Mouse (Mus musculus): ENCODE data around the gene Hoxa3. TPM values are rescaled to one million over a fixed set of nuclear protein-coding genes. Genes with fewer than 3 reads are reported as not detected.
A peak's percentile ranks its signal among the peaks of the same experiment; 100 is the strongest.

Gene Hoxa3
- polyA plus RNA-seq, 1 experiment from 2014 or later, result 3.7 TPM

GRCm38 (mm10) chr6:52200073-52200750 is 12.9 kb downstream of the Hoxa3 start:
- H3K4me3 ChIP-seq, result 0 out of 2 replicates have a peak overlapping the region, but pooled peaks have one; percentile 18

GRCm38 (mm10) chr6:52197271-52197670 is 15.9 kb downstream of the Hoxa3 start:
- under 1% methylated on average over 10 of the region's 10 CpGs for WGBS
- H3K4me3 ChIP-seq, result no peak overlapping the region
- peak; percentile 73 for DNase-seq (ENCODE audit: low spot score)
- H3K27ac ChIP-seq, result no peak overlapping the region
- no peaks in the 10 kb centered on the region for H3K36me3 ChIP-seq
- H3K9me3 ChIP-seq, result no peaks in the 10 kb centered on the region
- peaks cover under 1% of the 10 kb centered on the region; the same call in 1 of the 2 replicates for H3K4me1 ChIP-seq
- peaks cover 100% of the 10 kb centered on the region for H3K27me3 ChIP-seq (ENCODE audit: insufficient read depth, poor library complexity, severe bottlenecking)

More at GRCm38 (mm10) chr6:52200073-52200750, 12.9 kb downstream of the Hoxa3 start:
- H3K4me1 ChIP-seq, result peaks cover 16% of the 10 kb centered on the region
- WGBS, result 3% methylated on average over 30 of the region's 30 CpGs
- no peaks in the 10 kb centered on the region for H3K9me3 ChIP-seq
- no peaks in the 10 kb centered on the region for H3K36me3 ChIP-seq
- H3K27ac ChIP-seq, result peak overlapping the region; percentile 11; the same call in 1 of the 2 replicates
- H3K27me3 ChIP-seq (ENCODE audit: insufficient read depth, poor library complexity, severe bottlenecking), result peaks cover 100% of the 10 kb centered on the region
- no peak for DNase-seq (ENCODE audit: low spot score)

- DNase-seq (ENCODE audit: low spot score), result no peak
- H3K4me3 ChIP-seq, result no peak overlapping the region
- H3K27ac ChIP-seq, result no peak overlapping the region
- no peaks in the 10 kb centered on the region for H3K36me3 ChIP-seq
- WGBS, result 3% methylated on average over 9 of the region's 9 CpGs
- peaks cover 100% of the 10 kb centered on the region for H3K27me3 ChIP-seq (ENCODE audit: insufficient read depth, poor library complexity, severe bottlenecking)
- peaks cover 5% of the 10 kb centered on the region; the same call in 1 of the 2 replicates for H3K4me1 ChIP-seq
- H3K9me3 ChIP-seq, result no peaks in the 10 kb centered on the region
Observed at GRCm38 (mm10) chr6:52196811-52197210, 16.3 kb downstream of the Hoxa3 start.

- Histone ChIP-seq H3K9me3 (no peaks in the 10 kb centered on the region), H3K4me1 (peaks cover 15% of the 10 kb centered on the region), H3K4me3 (no peak overlapping the region), H3K27ac (no peak overlapping the region), H3K36me3 (no peaks in the 10 kb centered on the region), H3K27me3 (ENCODE audit: insufficient read depth, poor library complexity, severe bottlenecking) (peaks cover 100% of the 10 kb centered on the region)
- no peak for DNase-seq (ENCODE audit: low spot score)
- WGBS, result 2% methylated on average over 10 of the region's 10 CpGs
Observed at GRCm38 (mm10) chr6:52194690-52195089, 18.4 kb downstream of the Hoxa3 start.

- Histone ChIP-seq H3K36me3 (no peaks in the 10 kb centered on the region), H3K27me3 (ENCODE audit: insufficient read depth, poor library complexity, severe bottlenecking) (peaks cover 100% of the 10 kb centered on the region), H3K4me1 (peaks cover 15% of the 10 kb centered on the region), H3K4me3 (peak overlapping the region; percentile 61), H3K27ac (peak overlapping the region; percentile 73), H3K9me3 (no peaks in the 10 kb centered on the region)
- peak; percentile 82 for DNase-seq (ENCODE audit: low spot score)
- under 1% methylated on average over 39 of the region's 55 CpGs for WGBS
Observed at GRCm38 (mm10) chr6:52191860-52192550, 21.1 kb downstream of the Hoxa3 start.

- Histone ChIP-seq H3K27ac (peak within 1 kb of the TSS; percentile 83), H3K9me3 (no peaks in the 10 kb centered on the region), H3K36me3 (no peaks in the 10 kb centered on the region), H3K4me3 (peak within 1 kb of the TSS; percentile 61), H3K27me3 (ENCODE audit: insufficient read depth, poor library complexity, severe bottlenecking) (peaks cover 100% of the 10 kb centered on the region), H3K4me1 (peaks cover 15% of the 10 kb centered on the region)
- WGBS, result 2% methylated on average over 97 of the region's 102 CpGs
- DNase-seq (ENCODE audit: low spot score), result peak; percentile 76
Observed at GRCm38 (mm10) chr6:52190906-52191810, 22.0 kb downstream of the Hoxa3 start, which contains the start of gene Hoxa4. TSS of gene Hoxa4 (minus strand) at chr6:52191753.

GRCm38 (mm10) chr6:52190410-52190809 is 22.7 kb downstream of the Hoxa3 start:
- under 1% methylated on average over 23 of the region's 23 CpGs for WGBS
- H3K4me3 ChIP-seq, result peak overlapping the region; percentile 61
- 0 out of 2 replicates have a peak overlapping the region, but pooled peaks have one; percentile 83 for H3K27ac ChIP-seq
- peaks cover 100% of the 10 kb centered on the region for H3K27me3 ChIP-seq (ENCODE audit: insufficient read depth, poor library complexity, severe bottlenecking)
- H3K9me3 ChIP-seq, result no peaks in the 10 kb centered on the region
- peaks cover 15% of the 10 kb centered on the region for H3K4me1 ChIP-seq
- peak; percentile 77 for DNase-seq (ENCODE audit: low spot score)
- no peaks in the 10 kb centered on the region for H3K36me3 ChIP-seq

GRCm38 (mm10) chr6:52189909-52190308 is 23.2 kb downstream of the Hoxa3 start:
- Histone ChIP-seq H3K36me3 (no peaks in the 10 kb centered on the region), H3K4me1 (peaks cover 15% of the 10 kb centered on the region), H3K27ac (0 out of 2 replicates have a peak overlapping the region, but pooled peaks have one; percentile 83), H3K27me3 (ENCODE audit: insufficient read depth, poor library complexity, severe bottlenecking) (peaks cover 100% of the 10 kb centered on the region), H3K9me3 (no peaks in the 10 kb centered on the region), H3K4me3 (peak overlapping the region; percentile 61; the same call in 1 of the 2 replicates)
- WGBS, result 5% methylated on average over 8 of the region's 8 CpGs
- no peak for DNase-seq (ENCODE audit: low spot score)

GRCm38 (mm10) chr6:52189172-52189591 is 24.0 kb downstream of the Hoxa3 start:
- Histone ChIP-seq H3K4me1 (peaks cover 19% of the 10 kb centered on the region), H3K4me3 (no peak overlapping the region), H3K27ac (no peak overlapping the region), H3K27me3 (ENCODE audit: insufficient read depth, poor library complexity, severe bottlenecking) (peaks cover 100% of the 10 kb centered on the region), H3K36me3 (no peaks in the 10 kb centered on the region), H3K9me3 (no peaks in the 10 kb centered on the region)
- 9% methylated on average over 5 of the region's 5 CpGs for WGBS
- DNase-seq (ENCODE audit: low spot score), result no peak

- Histone ChIP-seq H3K4me3 (no peak overlapping the region), H3K4me1 (peaks cover 11% of the 10 kb centered on the region), H3K27me3 (ENCODE audit: insufficient read depth, poor library complexity, severe bottlenecking) (peaks cover 100% of the 10 kb centered on the region), H3K9me3 (no peaks in the 10 kb centered on the region), H3K27ac (no peak overlapping the region), H3K36me3 (no peaks in the 10 kb centered on the region)
- DNase-seq (ENCODE audit: low spot score), result no peak
- WGBS, result 5% methylated on average over 1 of the region's 1 CpGs
Observed at GRCm38 (mm10) chr6:52186500-52186899, 26.6 kb downstream of the Hoxa3 start.

GRCm38 (mm10) chr6:52185834-52186233 is 27.3 kb downstream of the Hoxa3 start:
- Histone ChIP-seq H3K9me3 (no peaks in the 10 kb centered on the region), H3K27ac (no peak overlapping the region), H3K36me3 (no peaks in the 10 kb centered on the region), H3K4me3 (no peak overlapping the region), H3K4me1 (peaks cover 4% of the 10 kb centered on the region; the same call in 1 of the 2 replicates), H3K27me3 (ENCODE audit: insufficient read depth, poor library complexity, severe bottlenecking) (peaks cover 100% of the 10 kb centered on the region)
- DNase-seq (ENCODE audit: low spot score), result no peak
- WGBS, result 12% methylated on average over 3 of the region's 3 CpGs

GRCm38 (mm10) chr6:52185222-52185621 is 27.9 kb downstream of the Hoxa3 start:
- no peaks in the 10 kb centered on the region for H3K9me3 ChIP-seq
- no peaks in the 10 kb centered on the region for H3K36me3 ChIP-seq
- H3K27ac ChIP-seq, result no peak overlapping the region
- H3K4me1 ChIP-seq, result peaks cover 4% of the 10 kb centered on the region; the same call in 1 of the 2 replicates
- H3K27me3 ChIP-seq (ENCODE audit: insufficient read depth, poor library complexity, severe bottlenecking), result peaks cover 100% of the 10 kb centered on the region
- peak overlapping the region; percentile 15; the same call in 1 of the 2 replicates for H3K4me3 ChIP-seq
- WGBS, result 2% methylated on average over 19 of the region's 19 CpGs
- no peak for DNase-seq (ENCODE audit: low spot score)

All from heart, embryonic 10.5 days (tissue).